Mouse (Mus musculus): ENCODE measurements around the gene Efna1.
A peak's percentile ranks its signal among the peaks of the same experiment; 100 is the strongest.

Gene Efna1

GRCm38 (mm10) chr3:89277281-89278021 lies 3.5 kb downstream of the Efna1 start:
- DNase-seq: no peak

DNA sequence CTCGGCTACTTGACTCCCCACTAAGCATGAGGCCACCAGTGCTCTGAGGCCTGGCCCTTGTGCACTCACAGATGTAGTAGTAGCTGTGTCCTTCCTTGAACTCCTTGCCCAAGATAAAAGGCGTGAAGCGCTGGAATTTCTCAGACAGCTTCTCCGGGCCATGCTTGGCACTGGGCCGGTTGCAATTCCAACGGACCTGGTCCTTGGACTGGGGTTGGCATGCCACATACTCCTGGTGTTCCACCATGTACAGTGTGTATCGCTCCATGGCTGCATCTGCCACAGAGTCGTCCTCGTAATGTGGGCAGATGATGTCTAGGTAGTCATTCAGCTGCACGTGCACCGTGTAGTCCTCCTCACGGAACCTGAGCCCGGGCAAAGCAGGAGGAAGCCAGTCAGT lies 4.9 kb downstream of the Efna1 start:
- no peak for DNase-seq

DNA sequence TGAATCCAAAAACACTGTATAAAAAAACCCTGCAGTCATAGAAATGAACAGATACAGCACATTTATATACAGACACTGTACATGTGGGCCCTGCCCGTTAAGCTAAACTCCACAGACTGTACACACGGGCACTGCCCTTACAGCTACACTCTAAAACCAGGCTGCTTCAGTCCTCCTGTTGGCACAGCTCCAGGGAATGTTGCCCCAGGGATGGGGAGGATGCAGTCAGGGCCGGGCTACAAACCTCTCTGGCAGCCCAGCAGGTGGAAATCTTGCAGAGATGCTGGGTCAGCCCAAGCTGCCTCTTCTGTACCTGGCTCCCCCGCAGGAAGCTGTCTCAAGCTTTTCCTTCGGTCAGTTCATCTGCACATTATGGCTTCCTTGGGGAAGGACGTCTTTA lies 9.2 kb downstream of the Efna1 start:
- no peak for DNase-seq

DNA sequence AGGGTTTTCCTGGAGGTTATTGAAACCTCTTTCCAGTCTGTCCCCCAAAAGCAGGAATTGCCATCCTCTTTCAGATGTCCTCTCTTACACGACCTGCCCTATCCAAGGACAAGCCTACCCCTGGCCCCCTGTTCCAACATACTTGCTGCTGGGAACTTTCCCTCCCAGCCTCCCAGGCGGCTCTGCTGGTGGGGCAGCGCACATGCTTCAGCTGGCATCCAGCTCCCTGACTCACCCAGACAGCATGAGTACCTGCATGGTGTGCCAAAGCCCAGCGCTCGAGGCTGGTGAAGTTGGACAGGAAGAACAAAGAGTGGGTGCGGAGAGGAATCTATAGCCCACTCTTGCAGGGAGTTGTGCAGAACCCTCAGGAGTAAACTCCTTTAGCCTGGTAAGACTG lies 10.1 kb downstream of the Efna1 start:
- peak; percentile 44 for DNase-seq

- DNase-seq: peak; percentile 81
Measured at GRCm38 (mm10) chr3:89270051-89270755, 10.7 kb downstream of the Efna1 start, which contains the start of gene Slc50a1. TSS of gene Slc50a1 (minus strand) at chr3:89270570.

- no peak for DNase-seq
Measured at GRCm38 (mm10) chr3:89268916-89269315, 12.0 kb downstream of the Efna1 start.

GRCm38 (mm10) chr3:89266439-89266893 lies 14.5 kb downstream of the Efna1 start:
- peak; percentile 71 for DNase-seq

DNA sequence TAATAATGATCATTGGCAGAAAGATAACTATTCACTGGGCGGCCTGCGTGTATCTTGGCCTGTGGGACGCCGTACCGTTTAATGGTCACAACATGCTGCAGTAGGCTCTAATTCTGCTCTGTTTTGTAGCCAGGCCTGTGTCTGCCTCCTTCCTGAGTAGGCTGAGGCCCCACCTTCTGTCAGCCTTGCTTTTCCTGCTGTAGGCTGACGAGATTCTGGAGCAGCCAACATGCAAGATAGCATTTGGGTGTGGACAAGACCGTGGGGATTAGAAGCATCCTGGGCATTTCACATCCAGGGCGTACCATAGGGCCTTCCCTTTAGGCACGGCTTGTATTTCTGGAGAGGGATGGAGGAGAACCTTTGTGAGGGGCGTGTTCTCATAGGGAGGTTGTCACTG lies 18.5 kb downstream of the Efna1 start:
- DNase-seq: no peak

GRCm38 (mm10) chr3:89260211-89260610 lies 20.7 kb downstream of the Efna1 start:
- DNase-seq: no peak

GRCm38 (mm10) chr3:89259076-89259475 lies 21.9 kb downstream of the Efna1 start, which contains the start of gene Dpm3:
TSS of gene Dpm3 (plus strand) at chr3:89259358.
- DNase-seq: no peak

DNA sequence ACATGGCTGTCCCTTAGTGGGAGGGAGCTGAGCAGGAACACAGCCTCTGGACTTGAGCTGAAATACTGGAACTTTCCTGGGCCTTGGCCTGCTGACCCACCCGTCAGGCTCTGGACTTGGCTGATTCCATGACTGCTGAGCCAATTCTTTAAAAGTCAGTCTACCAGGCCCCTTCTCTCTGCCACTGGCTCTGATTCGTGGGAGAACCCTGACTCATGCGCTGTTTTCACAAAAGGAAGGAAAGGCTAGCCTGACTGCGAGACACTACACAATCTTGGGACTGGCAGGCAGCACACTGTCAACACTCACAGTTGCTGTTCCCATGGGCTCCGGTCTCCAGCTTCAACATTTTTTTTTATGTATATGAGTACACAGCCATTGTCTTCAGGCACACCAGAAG lies 24.8 kb downstream of the Efna1 start:
- no peak for DNase-seq

GRCm38 (mm10) chr3:89254994-89255393 lies 25.9 kb downstream of the Efna1 start:
- DNase-seq: no peak

- DNase-seq: no peak
Measured at GRCm38 (mm10) chr3:89251365-89251895, 29.5 kb downstream of the Efna1 start.

GRCm38 (mm10) chr3:89250435-89251040 lies 30.4 kb downstream of the Efna1 start:
- DNase-seq: peak; percentile 58

DNA sequence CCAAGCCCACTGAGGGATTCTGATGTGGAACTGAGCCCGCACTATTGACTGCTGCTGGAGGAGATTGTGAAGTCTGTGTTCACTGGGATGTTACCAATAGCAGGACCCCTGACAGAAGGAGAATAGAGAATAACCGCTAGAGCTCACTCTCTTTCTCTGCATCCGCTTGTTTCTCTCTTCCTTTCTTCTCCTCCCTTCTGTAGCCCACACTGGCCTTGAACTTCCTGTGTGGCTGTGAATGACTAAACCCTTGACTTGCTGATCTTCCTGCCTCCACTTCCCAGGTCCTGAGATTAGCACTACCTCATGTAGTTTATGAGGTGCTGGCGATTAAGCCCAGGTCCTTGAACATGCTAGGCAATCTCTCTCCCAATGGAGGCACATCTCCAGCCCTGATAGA lies 33.5 kb downstream of the Efna1 start:
- no peak for DNase-seq

GRCm38 (mm10) chr3:89246261-89247100 lies 34.5 kb downstream of the Efna1 start, which contains the start of gene Trim46:
TSS of gene Trim46 (minus strand) at chr3:89246309.
- peak; percentile 89 for DNase-seq

DNA sequence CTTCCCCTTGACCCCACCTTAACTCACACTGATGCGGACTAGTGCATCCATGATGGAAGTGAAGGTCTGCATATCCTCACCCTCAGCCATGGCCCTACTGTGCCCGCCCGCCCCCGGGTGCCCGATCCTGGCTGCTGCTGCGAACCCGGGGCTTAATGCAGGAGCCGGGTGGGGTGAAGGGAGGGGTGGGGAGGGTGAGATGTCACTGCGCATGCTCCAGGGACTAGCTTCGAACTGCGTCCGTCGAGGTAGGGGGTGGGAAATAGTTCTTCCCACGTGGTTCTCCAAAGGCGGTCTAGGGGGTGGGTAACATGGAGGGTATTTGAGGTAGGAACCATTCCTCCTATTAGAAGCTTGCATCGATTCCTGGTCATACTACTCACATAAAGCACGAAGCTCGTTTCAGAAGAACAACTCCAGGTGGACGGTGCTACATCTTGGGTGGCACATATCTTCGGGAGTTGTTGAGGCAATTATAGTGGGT lies 35.2 kb downstream of the Efna1 start, which contains the start of gene Krtcap2:
TSS of gene Krtcap2 (plus strand) at position 279 of the 484 bp plus-strand sequence.
- DNase-seq: peak; percentile 72

- DNase-seq: peak; percentile 80
Measured at GRCm38 (mm10) chr3:89244982-89245687, 35.8 kb downstream of the Efna1 start.

DNA sequence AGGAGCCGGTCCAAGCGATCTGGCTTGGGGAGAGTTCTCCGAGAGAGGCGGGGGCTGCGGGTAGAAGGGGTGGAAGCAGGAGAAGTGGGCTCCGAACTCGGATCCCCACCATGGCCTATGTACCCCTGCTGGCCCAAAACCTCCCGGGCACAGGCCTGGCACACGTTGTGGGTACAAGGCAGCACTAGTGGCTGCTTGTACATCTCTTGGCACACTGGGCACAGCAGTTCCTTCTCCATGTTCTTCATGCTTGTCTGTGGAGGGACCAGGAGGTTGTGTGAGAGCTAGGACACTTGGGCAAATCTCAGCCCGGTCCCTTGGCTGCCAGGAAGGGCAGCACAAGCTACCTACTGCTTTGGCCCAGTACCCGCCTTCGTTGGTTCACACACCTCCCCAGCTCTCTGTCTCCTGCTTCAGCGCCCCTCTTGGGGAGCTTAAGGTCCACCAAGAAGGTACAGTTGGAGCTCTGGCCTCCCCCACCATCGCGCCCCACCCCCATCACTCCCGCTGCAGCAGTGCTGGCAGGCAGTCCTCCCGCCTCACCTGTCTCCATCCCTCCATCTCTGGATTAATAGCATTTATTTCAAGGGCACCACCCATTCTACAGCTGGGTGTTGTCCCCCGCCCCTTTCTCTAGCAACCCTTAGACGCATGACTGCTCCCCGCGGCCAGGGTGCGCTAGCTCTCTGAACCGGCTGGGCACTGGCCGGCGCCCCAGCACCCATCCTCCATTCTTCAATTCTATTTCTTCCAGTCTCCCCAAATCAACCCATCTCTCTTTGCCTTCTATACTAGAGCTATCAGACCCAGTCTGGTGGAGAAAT lies 36.6 kb downstream of the Efna1 start:
- DNase-seq: peak; percentile 54

DNA sequence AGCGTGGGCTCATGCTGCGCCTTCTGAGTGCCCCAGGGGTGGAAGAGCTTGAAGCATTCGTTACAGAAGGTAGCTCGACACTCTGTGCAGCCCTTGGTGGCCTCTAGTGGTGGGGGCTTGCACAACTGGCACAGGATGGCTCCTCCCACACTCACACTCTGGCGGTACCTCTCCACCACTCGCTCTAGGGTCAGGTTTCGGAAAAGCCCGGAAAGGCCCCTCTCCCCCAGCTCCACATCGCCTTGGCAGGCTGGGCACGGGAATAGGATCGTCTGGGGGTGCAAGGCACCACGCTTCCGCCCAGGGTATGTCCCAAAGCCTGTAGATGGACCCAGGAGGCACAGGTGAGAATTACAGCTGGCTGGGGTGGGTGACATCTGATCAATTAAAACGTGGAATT lies 37.3 kb downstream of the Efna1 start:
- no peak for DNase-seq
